Mouse (Mus musculus) layer of hippocampus, adult 11-12 months (tissue): ENCODE data around the gene Olfr810.

Experiments
- DNase-seq: peaks from one replicate; pipeline ENCODE4 v3.0.0; 2022; ENCODE audit warnings: low spot score

Olfr810 gene

DNA sequence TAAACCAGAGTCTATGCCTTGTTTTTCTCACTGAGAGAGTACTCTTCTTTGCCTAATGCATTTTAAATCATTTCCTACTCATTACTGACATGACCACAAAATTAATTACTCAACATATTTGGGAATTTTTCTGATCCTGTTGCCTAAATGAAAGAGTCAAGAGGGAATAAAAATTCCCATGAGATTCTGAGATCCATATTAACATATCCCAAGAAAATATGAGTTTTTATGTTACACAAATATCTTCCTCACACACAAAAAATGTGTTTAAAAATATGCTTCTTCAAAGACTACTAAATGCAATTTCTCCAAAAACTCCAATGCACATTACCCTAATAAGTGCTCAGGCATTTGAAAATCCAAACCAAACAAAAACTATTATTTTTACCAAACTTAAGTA, at the start of gene Olfr810:
Gene Olfr810 (minus strand): TSS at position 101 of the 400 bp plus-strand sequence.
- DNase-seq: no peak

DNA sequence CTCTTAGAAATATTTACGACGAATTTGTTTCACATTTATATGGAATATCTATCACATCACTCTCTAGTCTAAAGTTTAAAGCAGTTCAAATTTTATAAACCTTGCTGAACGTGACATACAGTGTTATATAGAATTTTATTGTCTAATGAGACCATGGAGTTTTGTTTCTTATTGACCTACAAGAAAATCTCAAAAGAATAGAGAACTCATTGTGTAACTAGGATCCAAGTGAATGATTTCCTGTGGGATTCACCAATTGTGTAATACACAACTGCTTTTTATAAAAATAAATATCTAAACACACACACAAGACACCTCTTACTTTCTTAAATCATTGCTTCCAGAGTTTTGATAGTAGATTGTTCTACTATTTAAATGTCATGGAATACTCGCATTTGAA, 9.6 kb upstream of the Olfr810 start, which contains the start of gene Olfr811:
Gene Olfr811 (minus strand): TSS at position 101 of the 400 bp plus-strand sequence.
- DNase-seq: no peak

DNA sequence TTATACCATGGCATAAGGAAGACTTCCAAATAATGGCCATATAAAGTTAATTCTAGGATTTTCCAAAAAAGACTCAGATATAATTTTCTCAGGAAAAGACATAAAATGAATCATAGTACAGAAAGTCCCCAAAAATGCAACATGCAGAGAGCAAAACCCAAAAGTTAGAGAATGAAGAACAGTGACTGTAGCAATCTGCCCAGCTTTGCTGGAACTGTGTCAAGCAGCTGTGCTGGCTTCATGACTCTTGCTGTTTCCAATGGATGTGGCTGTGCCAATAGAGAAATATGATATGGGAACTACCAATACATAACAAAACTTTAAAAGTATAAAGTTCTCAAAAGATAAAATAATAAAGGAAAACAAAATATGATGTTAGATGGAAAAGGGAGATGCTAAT, 16.6 kb downstream of the Olfr810 start:
- no peak for DNase-seq

DNA sequence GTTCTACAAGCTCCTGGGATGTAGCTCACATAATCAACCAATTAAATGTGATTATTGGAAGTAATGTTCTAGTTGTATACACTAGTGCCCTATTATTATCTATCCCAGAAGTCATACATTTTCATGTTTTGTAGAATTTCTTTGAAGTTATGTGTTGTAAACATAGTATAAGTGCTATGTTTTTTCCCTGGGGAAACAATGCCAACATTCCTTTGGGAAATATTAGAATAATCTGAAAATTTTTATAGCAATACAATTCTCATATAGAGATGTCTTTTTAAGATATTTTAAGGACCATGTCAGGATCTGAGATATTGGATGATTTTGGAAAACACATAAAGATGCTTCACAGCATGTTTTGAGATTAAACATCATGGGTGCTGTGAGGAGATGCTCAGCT, 20.4 kb downstream of the Olfr810 start, which contains the start of gene Olfr809:
Gene Olfr809 (plus strand): TSS at position 301 of the 400 bp plus-strand sequence.
- DNase-seq: no peak

DNA sequence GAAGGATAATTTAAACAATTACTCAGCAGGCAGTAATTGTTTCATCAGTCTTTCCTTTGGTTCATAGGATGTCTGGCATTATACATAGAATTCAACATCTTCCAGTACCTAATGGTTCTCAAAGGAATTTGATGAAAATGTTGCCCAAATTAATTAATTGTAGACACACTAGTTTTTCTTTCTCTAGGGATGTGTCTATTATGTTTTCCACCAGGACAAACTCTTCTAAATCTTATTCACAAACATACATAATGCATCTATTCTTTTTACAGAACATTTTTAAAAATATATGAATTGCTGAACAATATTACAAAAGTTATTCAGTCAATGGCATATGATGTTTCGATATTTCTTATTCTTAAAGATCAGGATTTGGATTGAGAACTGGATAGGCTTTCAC, 29.5 kb downstream of the Olfr810 start, which contains the start of gene Olfr808:
Gene Olfr808 (plus strand): TSS at position 301 of the 400 bp plus-strand sequence.
- DNase-seq: no peak

DNA sequence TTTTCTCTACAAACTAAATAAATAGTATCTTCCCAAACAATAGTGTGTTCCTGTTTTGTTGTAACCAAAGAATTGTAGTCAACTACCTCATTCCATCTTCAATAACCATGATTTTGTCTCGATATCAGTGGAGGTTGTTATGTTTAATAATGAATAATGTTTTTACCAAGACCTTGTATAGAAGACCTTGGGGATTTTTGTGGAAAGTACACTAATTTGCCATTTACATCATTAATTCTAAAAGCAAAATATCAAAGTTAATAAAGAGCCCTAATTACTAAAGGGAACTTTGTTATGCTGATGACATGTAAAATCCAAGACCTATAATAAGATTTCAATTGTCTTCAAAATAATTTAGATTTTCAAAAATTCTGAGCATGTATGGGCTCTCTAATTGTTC, 37.0 kb downstream of the Olfr810 start, which contains the start of gene Olfr807:
Gene Olfr807 (minus strand): TSS at position 101 of the 400 bp plus-strand sequence.
- DNase-seq: no peak

DNA sequence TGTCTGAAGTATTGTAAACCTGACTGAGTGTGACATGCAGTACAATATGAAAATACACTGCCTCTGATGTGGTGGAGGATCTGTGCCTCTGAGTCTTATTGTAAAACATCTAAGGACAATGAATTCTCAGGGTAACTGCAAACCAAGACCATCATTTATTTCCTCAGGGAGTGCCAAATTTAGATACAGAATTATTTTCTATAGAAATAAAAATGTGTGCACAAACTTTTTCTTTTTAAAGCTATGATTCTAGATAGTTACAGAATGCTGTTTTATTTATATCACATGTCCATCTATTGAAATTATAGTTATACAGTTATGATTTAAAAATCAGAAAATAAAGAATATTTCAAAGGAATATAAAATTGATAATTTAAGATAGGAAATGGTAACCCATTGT, 52.9 kb downstream of the Olfr810 start, which contains the start of gene Olfr806:
Gene Olfr806 (minus strand): TSS at position 101 of the 400 bp plus-strand sequence.
- DNase-seq: no peak
